Mouse (Mus musculus) inflammation-experienced regulatory T-cells, adult 6 months (primary cell): ENCODE measurements around the gene Glo1. TPM values are rescaled to one million over a fixed set of nuclear protein-coding genes. Genes with fewer than 3 reads are reported as not detected.

Experiments
- polyA plus RNA-seq, 3 experiments: library from polyadenylated mRNA; unstranded; fragments of 100-300 nt; shearing (Covaris generic); gene quantifications; one replicate each; pipeline ENCODE4 v1.2.1; 2017

Glo1 gene
- polyA plus RNA-seq, 3 experiments from 2014 or later: 115 to 125 (median 121) TPM

Other genes starting within 250 kb of the Glo1 start
- gene Btbd9, start 50.4 kb downstream of the Glo1 start, polyA plus RNA-seq: 10 to 100 TPM; 41.5 to 78.0 (median 69.7) TPM
- 10 to 100 TPM; 18.6 to 20.0 (median 19.2) TPM for gene Dnah8, start 2.5 kb downstream of the Glo1 start, polyA plus RNA-seq